Comparison of ENCODE assay signal across 10 mouse cellular contexts in genomic region chr6:51178799-51179398, GRCm38 (mm10).
DNase-seq lines count a peak whose midpoint lies in the region; ATAC-seq and TF ChIP-seq lines count a peak whose summit lies in the region.
"Had no signal": no experiment of that assay in that cellular context is flagged by ENCODE, and none has a peak within 500 bp of the region (broad histone marks: within the 10 kb centered on the region; RNA-seq: fewer than 3 reads in every experiment).

No protein-coding gene starts in this region.

- H3K4me2 ChIP-seq in intestine, embryonic 14.5 days (ENCODE audit: low read length) = peak overlapping the region; percentile 35
- no peak overlapping the region for H3K4me2 ChIP-seq in neural tube, embryonic 14.5 days (ENCODE audit: low read depth, low read length)

- 2% methylated on average over 17 of the region's 17 CpGs for whole genome bisulfite sequencing in intestine, embryonic 14.5 days
- 2% methylated on average over 17 of the region's 17 CpGs for WGBS in neural tube, embryonic 14.5 days

- peaks cover 3% of the 10 kb centered on the region; the same call in 1 of the 2 replicates for H3K9me3 ChIP-seq in megakaryocyte, embryonic 14.5 days
- no peaks in the 10 kb centered on the region for H3K9me3 ChIP-seq in intestine, embryonic 14.5 days (ENCODE audit: control insufficient read depth, low read length)
- no peaks in the 10 kb centered on the region for H3K9me3 ChIP-seq in neural tube, embryonic 14.5 days (ENCODE audit: control insufficient read depth, low read length)
- H3K9me3 ChIP-seq: embryonic facial prominence, embryonic 12.5 days; hindbrain, embryonic 10.5 days had no signal

- intact Hi-C loops in gastrocnemius, adult 2 months (cut with DNase I) = loop anchor here (5.0 kb wide), 1 partner anchor 828 kb away; no protein-coding TSS in a partner anchor

- no peak for ATAC-seq in megakaryocyte, adult 5-6 weeks (ENCODE audit: poor library complexity, severe bottlenecking)
- ATAC-seq in intestine, embryonic 14.5 days (replicated peaks; ENCODE audit: low FRiP score, low TSS enrichment, low read depth) = no peak; the same call in 1 of the 2 replicates
- ATAC-seq in neural tube, embryonic 14.5 days (ENCODE audit: low read depth) = peak; percentile 4; the same call in 1 of the 2 replicates

- peaks cover 75% of the 10 kb centered on the region for H3K27me3 ChIP-seq in megakaryocyte, embryonic 14.5 days (replicated peaks)
- peaks cover 82% of the 10 kb centered on the region for H3K27me3 ChIP-seq in intestine, embryonic 14.5 days (replicated peaks; ENCODE audit: control insufficient read depth, insufficient read depth, low read length)
- peaks cover 25% of the 10 kb centered on the region for H3K27me3 ChIP-seq in neural tube, embryonic 14.5 days (ENCODE audit: control insufficient read depth, insufficient read depth, low read length)

- no peak for DNase-seq in gastrocnemius, adult 2 months
- no peak for DNase-seq in gastrocnemius, postnatal 4 days (ENCODE audit: low spot score in 2 of 2)
- no peak for DNase-seq in intestine, embryonic 14.5 days (ENCODE audit: low spot score)
- no peak for DNase-seq in thymus, postnatal 36 days
- DNase-seq in adrenal gland, postnatal 36 days = no peak

- peak overlapping the region; percentile 31; the same call in 1 of the 2 replicates for H3K4me3 ChIP-seq in gastrocnemius, adult 2 months
- H3K4me3 ChIP-seq in megakaryocyte, embryonic 14.5 days (replicated peaks) = peak overlapping the region; percentile 88
- no peak overlapping the region for H3K4me3 ChIP-seq in intestine, embryonic 14.5 days (ENCODE audit: low read depth, low read length)
- H3K4me3 ChIP-seq in neural tube, embryonic 14.5 days (ENCODE audit: low read depth, low read length) = no peak overlapping the region

- TF ChIP-seq CTCF in gastrocnemius, adult 2 months (IDR thresholded peaks at IDR 0.05) = no peak

- no peak overlapping the region for H3K27ac ChIP-seq in gastrocnemius, adult 2 months
- H3K27ac ChIP-seq in intestine, embryonic 14.5 days (ENCODE audit: low read depth) = no peak overlapping the region
- H3K27ac ChIP-seq in neural tube, embryonic 14.5 days (ENCODE audit: low read depth, low read length) = no peak overlapping the region
- H3K27ac ChIP-seq: embryonic facial prominence, embryonic 12.5 days; hindbrain, embryonic 10.5 days had no signal

- H3K9ac ChIP-seq in intestine, embryonic 14.5 days (ENCODE audit: low read length) = no peak overlapping the region
- H3K9ac ChIP-seq in neural tube, embryonic 14.5 days (replicated peaks; ENCODE audit: low read depth, low read length) = no peak overlapping the region
- H3K9ac ChIP-seq: embryonic facial prominence, embryonic 12.5 days had no signal

- H3K36me3 ChIP-seq in megakaryocyte, embryonic 14.5 days (replicated peaks; ENCODE audit: low read length) = no peaks in the 10 kb centered on the region
- H3K36me3 ChIP-seq in intestine, embryonic 14.5 days (ENCODE audit: control insufficient read depth, insufficient read depth, low read length) = no peaks in the 10 kb centered on the region
- H3K36me3 ChIP-seq in neural tube, embryonic 14.5 days (ENCODE audit: control insufficient read depth, insufficient read depth, low read length) = no peaks in the 10 kb centered on the region
- H3K36me3 ChIP-seq: embryonic facial prominence, embryonic 12.5 days; hindbrain, embryonic 10.5 days had no signal

- H3K4me1 ChIP-seq in megakaryocyte, embryonic 14.5 days = peaks cover 12% of the 10 kb centered on the region
- H3K4me1 ChIP-seq in intestine, embryonic 14.5 days (replicated peaks; ENCODE audit: control insufficient read depth, insufficient read depth, low read length) = peaks cover 10% of the 10 kb centered on the region
- no peaks in the 10 kb centered on the region for H3K4me1 ChIP-seq in neural tube, embryonic 14.5 days (ENCODE audit: control insufficient read depth, insufficient read depth, low read length)

Comparison
In these comparisons a context has a peak if more than half of its experiments do, and no peak if none do; other contexts are left out.
1. H3K4me3 ChIP-seq: peak in gastrocnemius, adult 2 months (single experiment) and megakaryocyte, embryonic 14.5 days (single experiment); none in intestine, embryonic 14.5 days (single experiment) and neural tube, embryonic 14.5 days (single experiment).